Mouse (Mus musculus): ENCODE data around the gene Hoxd10.

The Hoxd10 gene

DNA sequence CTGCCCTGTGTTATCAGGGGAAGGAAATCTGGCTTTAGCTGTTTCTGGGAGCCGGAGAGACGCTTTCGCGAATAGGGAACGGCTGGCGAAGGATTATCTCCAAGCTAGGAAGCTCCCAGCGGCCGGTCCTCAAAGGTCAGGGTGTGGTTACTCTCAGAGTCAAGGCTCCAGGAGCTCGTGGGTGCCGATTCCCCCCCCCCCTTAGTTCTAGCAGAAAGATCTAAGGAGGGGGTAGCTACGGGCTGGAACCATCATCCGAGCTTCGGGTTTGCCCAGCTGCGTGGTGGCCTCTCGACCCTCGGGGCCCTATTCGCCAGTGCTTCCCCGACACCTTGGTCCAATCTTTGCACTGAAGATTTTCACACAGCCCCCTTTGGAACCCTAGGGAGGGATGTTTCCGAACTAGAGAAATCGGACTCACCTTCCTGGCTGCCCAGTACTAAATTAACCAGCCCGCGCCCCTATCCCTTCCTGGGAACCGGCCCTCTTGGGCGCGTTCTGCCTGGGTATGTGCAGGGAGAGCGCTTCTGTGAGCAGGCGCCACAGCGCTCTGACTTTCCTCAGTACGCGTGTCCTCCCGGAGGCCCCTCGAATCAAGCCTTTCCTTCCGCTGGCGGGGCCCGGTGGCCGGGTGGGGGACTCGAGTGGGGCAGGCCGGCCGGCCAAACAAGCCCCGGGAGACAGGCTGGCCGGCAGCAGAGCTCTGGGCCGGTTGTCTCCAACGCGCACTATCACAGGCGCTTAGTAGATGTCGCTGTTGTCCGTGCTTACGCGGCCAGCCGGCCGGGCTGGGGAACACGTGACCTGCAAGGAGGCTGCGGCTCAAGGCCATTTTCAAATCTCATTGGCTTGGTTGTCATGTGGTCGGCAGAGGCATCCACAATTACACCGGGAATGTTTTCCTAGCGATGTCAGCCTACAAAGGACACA lies at the start of gene Hoxd10:
Gene Hoxd10, plus strand, starts transcription at position 903 of the 930 bp plus-strand sequence.
- in situ Hi-C loops (cut with MboI, MseI), result loop anchor here (25.0 kb wide), 1 partner anchor 896 kb away; no protein-coding TSS in a partner anchor

GRCm38 (mm10) chr2:74642431-74642830 lies 49.3 kb upstream of the Hoxd10 start:
- in situ Hi-C loops (cut with MboI, MseI), result no loop called here

GRCm38 (mm10) chr2:74645631-74646030 lies 46.1 kb upstream of the Hoxd10 start:
- in situ Hi-C loops (cut with MboI, MseI), result no loop called here

GRCm38 (mm10) chr2:74647082-74647864 lies 44.5 kb upstream of the Hoxd10 start:
- in situ Hi-C loops (cut with MboI, MseI), result no loop called here

- in situ Hi-C loops (cut with MboI, MseI), result loop anchor here (25.0 kb wide), 2 partner anchors 691 to 1066 kb away; partner anchors contain the start of gene Chrna1
Observed at GRCm38 (mm10) chr2:74652996-74653340, 38.8 kb upstream of the Hoxd10 start.

DNA sequence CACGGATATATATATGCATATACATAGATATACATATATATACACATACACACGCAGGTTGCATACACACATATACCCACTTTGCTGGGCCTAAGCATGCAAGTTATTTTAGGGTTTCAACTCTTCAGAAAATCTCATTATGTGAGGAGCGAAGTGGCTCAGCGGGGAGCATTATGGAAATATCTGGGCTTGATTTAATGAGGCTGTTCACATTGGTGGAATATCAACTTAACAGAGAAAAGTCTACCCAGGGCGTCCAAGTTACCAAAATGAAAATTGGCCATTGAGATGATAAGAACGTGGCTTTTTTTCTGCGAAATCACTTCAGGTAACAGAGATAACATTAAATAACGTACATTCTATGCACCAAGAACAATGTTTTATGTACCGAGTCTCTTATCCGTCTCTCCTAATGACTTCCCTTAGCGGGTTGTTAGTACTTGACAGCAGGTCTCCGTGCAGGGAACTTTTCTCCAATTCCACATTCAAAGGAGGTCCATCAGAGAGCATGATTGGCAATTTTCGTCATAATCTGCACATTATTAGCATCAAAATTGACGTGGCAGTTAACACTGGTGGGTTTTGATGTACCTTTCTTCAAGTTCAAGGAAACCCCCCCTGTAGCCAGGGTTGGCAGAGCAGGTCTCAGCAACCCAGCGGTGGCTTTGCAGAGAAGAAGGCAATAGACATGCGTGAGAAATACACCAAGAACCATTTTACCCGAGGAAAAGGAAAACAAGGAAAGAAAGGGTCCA lies 37.8 kb upstream of the Hoxd10 start:
- in situ Hi-C loops (cut with MboI, MseI), result loop anchor here (25.0 kb wide), 2 partner anchors 692 to 1067 kb away; partner anchors contain the start of gene Chrna1

GRCm38 (mm10) chr2:74654743-74655419 lies 36.8 kb upstream of the Hoxd10 start:
- in situ Hi-C loops (cut with MboI, MseI), result loop anchor here (5.0 to 25.0 kb wide), 3 partner anchors 588 to 1068 kb away; partner anchors contain the start of gene Chrna1

GRCm38 (mm10) chr2:74655420-74655781 lies 36.3 kb upstream of the Hoxd10 start:
- in situ Hi-C loops (cut with MboI, MseI), result loop anchor here (5.0 to 25.0 kb wide), 3 partner anchors 588 to 1068 kb away; partner anchors contain the start of gene Chrna1

DNA sequence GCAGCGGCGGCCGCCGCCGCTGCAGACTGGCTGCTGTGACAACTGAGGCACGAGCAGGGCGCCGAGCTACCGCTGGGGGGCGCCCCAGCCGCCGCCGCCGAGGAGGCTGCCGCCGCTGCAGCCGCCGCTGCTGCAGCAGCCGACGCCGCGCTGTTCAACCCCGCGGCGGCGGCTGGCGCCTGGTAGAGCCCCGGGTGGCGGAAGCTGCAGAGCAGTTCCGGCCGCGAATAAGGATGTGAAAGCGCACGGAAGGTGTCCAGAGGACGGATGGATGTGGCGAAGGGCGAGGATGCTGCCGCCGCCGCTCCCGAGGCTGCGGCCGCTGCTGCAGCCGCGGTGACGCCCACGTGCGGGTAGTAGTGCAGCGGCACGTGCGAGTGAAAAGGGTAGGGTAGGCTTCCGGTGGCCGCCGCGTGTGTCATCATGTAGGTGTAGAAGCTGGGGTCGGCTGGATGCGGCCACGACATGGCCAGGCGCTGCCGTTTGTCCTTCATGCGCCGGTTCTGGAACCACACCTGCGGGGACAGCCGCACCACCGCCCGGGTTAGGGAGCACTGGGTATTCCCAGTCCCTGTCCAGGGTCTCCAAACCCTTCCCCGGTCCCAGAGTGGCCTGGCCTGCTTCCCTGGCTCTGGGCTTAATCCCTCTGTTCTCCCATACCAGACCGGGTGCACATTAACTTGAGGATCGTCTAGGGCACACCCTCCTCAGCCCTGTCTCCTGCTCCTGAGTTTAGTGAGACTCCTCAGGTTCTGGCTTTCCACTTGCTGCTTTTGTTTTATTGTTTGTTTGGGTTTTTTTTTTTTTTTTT lies 35.7 kb upstream of the Hoxd10 start:
- in situ Hi-C loops (cut with MboI, MseI), result loop anchor here (5.0 to 25.0 kb wide), 3 partner anchors 589 to 1069 kb away; partner anchors contain the start of gene Chrna1

GRCm38 (mm10) chr2:74656632-74657021 lies 35.1 kb upstream of the Hoxd10 start:
- in situ Hi-C loops (cut with MboI, MseI), result loop anchor here (5.0 to 25.0 kb wide), 3 partner anchors 589 to 1069 kb away; partner anchors contain the start of gene Chrna1

DNA sequence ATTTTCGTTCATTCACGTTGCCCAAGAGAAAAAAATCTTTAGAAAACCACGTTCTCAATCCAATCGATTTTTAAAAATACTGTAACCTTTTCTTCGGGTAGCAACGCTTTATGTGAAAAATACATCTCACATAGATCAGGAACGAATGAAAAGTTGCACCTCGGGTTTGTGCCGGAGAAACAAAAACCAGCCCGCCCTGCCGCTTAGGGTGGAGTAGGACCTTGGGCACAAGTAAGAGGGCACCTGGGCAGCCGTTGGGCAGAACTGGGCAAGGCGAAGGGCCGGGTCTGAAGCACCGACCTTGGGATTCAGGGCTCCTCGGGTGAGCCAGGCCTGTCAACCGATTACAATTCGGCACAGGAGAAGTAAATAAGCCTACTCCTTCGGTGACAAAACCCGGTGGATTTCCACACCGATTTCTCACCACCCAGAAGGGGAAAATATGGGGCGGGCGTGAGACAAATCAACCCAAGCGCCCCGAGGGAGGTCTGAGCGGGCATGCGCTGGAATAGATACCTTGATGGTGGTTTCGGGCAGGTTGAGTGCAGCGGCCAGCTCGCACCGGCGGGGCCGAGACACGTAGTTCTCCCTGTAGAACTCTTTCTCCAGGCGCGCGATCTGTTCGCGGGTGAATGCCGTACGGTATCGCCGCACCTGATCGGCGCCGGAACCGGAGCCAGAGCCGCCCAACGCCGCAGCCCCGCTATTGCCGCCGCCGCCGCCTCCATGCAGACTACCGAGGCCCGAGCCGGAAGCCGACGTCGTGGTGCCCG lies 34.3 kb upstream of the Hoxd10 start:
- in situ Hi-C loops (cut with MboI, MseI), result loop anchor here (5.0 to 25.0 kb wide), 3 partner anchors 590 to 1070 kb away; partner anchors contain the start of gene Chrna1

DNA sequence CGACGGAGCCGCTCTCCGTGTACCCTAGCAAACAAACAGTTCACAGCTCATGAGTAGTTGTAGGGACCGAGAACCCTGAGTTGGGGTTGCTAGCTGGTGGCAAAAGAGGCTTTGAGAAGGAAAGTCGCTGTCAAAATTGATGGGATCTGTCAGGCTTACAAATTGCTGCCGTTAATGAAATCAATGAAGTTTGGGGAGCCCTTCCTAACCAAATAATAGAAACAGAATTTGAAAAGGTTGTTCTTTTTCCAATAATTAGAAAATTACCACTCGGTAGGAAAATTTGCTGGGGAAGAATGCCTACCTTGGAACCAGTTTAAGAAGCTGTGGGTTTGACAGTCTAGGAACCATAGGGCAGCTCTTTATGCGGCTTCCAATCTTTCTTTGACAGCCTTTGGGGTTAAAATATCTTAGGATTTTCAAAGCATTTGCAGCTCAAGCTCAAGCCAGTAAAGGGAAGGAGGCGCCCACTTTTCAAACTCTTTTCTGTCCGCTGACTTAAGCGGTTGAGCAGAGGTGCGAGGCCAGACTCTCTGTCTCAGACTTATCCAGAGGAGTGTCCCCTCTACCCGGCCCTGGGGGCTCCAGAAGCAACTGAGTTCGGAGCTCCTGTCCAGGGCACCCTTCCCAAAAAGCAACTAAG lies 33.6 kb upstream of the Hoxd10 start:
- in situ Hi-C loops (cut with MboI, MseI), result loop anchor here (5.0 to 25.0 kb wide), 3 partner anchors 591 to 1071 kb away; partner anchors contain the start of gene Chrna1

DNA sequence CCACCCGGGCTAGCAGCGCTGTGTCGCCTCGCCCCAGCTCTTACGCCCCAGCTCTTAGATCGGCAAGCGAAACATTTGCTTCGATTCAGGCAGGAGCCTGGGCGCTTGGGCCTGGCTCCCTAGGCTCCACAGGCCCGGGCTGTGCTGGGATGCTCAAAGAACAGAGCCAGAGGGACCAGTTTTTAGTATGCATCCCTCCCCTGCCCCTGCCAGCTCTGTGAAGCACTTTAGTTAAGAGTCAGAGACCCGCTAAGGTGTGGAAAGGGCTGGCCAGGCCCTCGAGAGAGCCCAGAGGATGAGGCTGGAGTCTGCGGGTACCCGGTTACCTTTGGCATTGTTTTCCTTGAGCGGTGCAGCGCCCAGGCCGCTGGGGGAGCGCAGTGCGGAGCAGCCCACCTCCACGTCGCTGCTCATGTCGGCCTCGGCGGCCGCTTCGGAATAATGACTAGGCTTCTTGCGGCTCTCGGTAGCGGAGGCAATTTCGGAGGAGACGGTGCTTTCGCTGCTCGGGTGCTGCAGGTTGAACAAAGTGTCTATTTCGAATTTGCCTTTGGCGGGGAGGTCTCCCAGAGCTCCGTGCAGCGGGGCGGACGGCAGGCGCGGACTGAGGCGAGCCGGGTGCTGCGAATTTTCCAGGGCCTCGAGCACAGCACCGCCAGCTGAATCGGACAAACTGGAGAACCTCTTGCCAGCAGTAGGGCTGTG lies 32.9 kb upstream of the Hoxd10 start:
- in situ Hi-C loops (cut with MboI, MseI), result loop anchor here (5.0 to 25.0 kb wide), 3 partner anchors 592 to 1072 kb away; partner anchors contain the start of gene Chrna1

DNA sequence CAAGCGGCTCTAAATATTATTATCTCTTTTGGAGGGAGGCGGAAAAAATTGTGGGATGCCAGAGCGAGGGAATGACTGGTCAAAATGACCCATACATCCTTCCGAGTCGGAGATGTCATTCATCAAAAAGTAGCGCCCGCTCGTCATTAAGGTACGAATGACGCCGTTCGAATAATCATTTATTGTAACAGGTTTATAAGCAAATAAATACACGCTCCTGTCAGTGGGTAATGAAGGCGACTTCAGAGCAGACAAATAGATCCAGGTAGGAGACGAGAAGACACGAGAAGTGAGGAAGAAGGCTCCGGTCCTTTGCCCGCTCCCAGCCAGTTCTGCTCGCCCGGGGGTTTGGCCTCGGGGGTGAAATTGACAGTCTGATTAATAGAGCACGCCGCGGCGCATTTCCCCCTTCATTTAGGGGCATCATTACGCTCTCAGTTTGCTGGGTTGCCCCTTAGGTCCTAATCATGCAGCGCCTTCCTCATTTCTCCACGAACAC lies 32.2 kb upstream of the Hoxd10 start, which contains the start of gene Evx2:
Gene Evx2, minus strand, starts transcription at position 51 of the 499 bp plus-strand sequence.
- in situ Hi-C loops (cut with MboI, MseI), result loop anchor here (5.0 to 25.0 kb wide), 4 partner anchors 365 to 1072 kb away; partner anchors contain the start of gene Chrna1

DNA sequence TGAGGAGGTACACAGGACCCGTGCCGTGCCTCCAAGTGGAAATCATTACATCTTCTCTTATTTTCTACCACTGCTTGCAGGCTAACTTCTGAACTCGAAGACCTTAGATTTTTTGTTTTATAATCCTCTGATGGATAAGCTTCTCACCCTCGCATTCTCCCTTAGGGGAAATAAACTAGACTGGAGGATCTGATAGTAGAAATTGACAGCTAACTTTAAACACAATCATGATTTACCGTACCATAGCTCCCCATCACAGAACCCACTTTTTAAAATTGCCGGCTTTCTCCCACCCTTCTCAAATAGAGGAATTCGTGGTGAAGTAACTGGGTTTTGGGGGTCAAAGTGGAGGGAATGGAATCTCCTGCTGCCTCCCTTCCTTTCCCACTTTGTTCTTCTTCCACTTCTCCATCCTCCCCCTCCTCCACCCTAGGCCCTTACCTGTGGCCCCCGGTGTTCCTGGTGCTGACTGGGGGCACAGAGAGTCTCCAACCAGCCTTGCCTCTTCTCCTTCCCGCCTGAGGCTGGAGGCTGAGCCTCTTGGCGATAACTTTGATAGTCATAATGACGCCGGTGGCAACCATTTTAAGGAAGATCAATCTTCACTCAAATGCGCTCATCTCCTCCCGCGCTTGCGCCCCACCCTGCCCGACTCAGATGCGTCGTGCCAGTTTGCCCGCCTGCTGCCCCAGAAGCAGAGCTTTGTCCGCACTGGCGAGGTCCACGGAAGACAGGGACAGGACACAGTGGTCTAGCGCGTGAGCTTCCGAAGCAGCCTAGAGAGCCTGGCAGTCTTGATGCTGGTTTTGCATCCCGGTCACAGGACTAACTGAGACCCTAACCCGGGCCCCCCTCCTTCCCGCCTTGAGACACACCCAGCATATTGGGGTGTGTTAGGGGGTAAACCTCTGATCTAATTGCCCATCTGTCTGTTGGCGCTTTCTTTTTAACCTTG lies 31.0 kb upstream of the Hoxd10 start:
- in situ Hi-C loops (cut with MboI, MseI), result loop anchor here (10.0 to 25.0 kb wide), 3 partner anchors 366 to 1073 kb away; partner anchors contain the start of gene Chrna1

DNA sequence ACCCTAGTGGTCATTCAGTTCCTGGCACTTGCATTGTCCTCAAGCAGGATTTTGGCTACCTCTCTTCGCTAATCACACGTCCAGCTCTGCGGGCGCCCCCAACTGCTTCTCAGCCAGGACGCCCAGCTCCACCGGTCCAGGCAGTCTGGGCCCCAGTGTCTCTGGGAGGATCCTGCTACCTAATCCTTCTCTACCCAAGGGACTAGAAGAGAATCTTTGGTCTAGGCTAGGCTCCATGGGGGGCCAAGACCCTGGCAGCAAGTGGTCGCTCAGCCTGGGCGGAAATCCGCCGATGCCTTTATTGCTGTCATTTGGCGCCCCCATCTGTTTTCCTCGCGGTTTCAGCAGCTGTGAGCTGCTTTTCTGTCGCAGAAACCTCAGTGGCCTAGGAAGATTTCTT lies 30.0 kb upstream of the Hoxd10 start:
- in situ Hi-C loops (cut with MboI, MseI), result loop anchor here (10.0 to 25.0 kb wide), 3 partner anchors 367 to 1074 kb away; partner anchors contain the start of gene Chrna1

Measured in regulatory T cell (primary cell).